Mouse (Mus musculus) ES-E14 (cell line): ENCODE measurements around the gene Mknk2. TPM values are rescaled to one million over a fixed set of nuclear protein-coding genes. Genes with fewer than 3 reads are reported as not detected.

ENCODE experiments used
- DNase-seq: peaks from one replicate; pipeline ENCODE4 v3.0.0-alpha.2; 2013; ENCODE audit warnings: low read depth, low spot score
- H3K27ac ChIP-seq: 2 replicates; pipeline ENCODE4 v1.5.1; 2012; ENCODE audit warnings: low read depth, mild to moderate bottlenecking, low read length, moderate library complexity, mixed read lengths; ENCODE audit not compliant: poor library complexity, insufficient read depth, severe bottlenecking
- H3K36me3 ChIP-seq: 2 replicates; pipeline ENCODE4 v1.6.1; 2012; ENCODE audit warnings: mild to moderate bottlenecking, low read length, moderate library complexity, mixed read lengths; ENCODE audit not compliant: control insufficient read depth, poor library complexity, insufficient read depth, severe bottlenecking
- H3K4me1 ChIP-seq, 2 experiments: fragments of 150-350 bp in 1 of 2; sonication (generic) in 1 of 2; 2 replicates each; pipeline ENCODE4 v1.6.1; 2012; ENCODE audit warnings: low read length in 2 of 2, mild to moderate bottlenecking in 1 of 2, mixed read lengths in 1 of 2; ENCODE audit not compliant: control insufficient read depth in 2 of 2, insufficient read depth in 2 of 2, poor library complexity in 1 of 2
- H3K4me3 ChIP-seq, 2 experiments: fragments of 150-350 bp in 1 of 2; sonication (generic) in 1 of 2; 2 replicates each; pipeline ENCODE4 v1.5.1; 2012; ENCODE audit warnings: low read length in 2 of 2, low read depth in 1 of 2, mild to moderate bottlenecking in 1 of 2, mixed read lengths in 1 of 2; ENCODE audit not compliant: insufficient read depth in 1 of 2, poor library complexity in 1 of 2, severe bottlenecking in 1 of 2
- H3K9ac ChIP-seq: 2 replicates; pipeline ENCODE4 v1.6.1; 2012; ENCODE audit warnings: low read depth, mild to moderate bottlenecking, low read length, mixed read lengths; ENCODE audit not compliant: poor library complexity, insufficient read depth, severe bottlenecking
- H3K9me3 ChIP-seq: fragments of 150-350 bp; sonication (generic); 2 replicates; pipeline ENCODE4 v1.6.1; 2012; ENCODE audit warnings: low read depth, mild to moderate bottlenecking, low read length; ENCODE audit not compliant: control insufficient read depth, insufficient read depth
- CHD2 ChIP-seq: IDR thresholded peaks from 2 replicates; pipeline ENCODE4 v1.6.1; 2014; ENCODE audit warnings: mild to moderate bottlenecking, low read depth, low read length, inconsistent platforms
- HCFC1 ChIP-seq: IDR thresholded peaks from 2 replicates; pipeline ENCODE4 v1.6.1; 2012; ENCODE audit warnings: low read length, inconsistent platforms, borderline replicate concordance; ENCODE audit not compliant: insufficient read depth
- MAFK ChIP-seq: IDR thresholded peaks from 2 replicates; pipeline ENCODE4 v1.6.1; 2014; ENCODE audit warnings: mild to moderate bottlenecking, low read depth, low read length, inconsistent platforms; ENCODE audit not compliant: insufficient read depth
- ZC3H11A ChIP-seq: IDR thresholded peaks from 2 replicates; pipeline ENCODE4 v1.6.1; 2012; ENCODE audit warnings: low read depth, mild to moderate bottlenecking, inconsistent platforms, low read length, borderline replicate concordance
- ZNF384 ChIP-seq: IDR thresholded peaks from 2 replicates; pipeline ENCODE4 v1.6.1; 2012; ENCODE audit warnings: low read depth, low read length, inconsistent platforms
- in situ Hi-C, 2 experiments: fragments of 600-800 bp; cut with MboI; formaldehyde crosslinking; loops; one replicate each; pipeline ENCODE4 v1.15.1; 2025; ENCODE audit warnings: low sequenced_read_pairs in 2 of 2, inconsistent platforms in 1 of 2; ENCODE audit not compliant: unreplicated experiment in 2 of 2
- total RNA-seq: library from RNA; depleted of rRNA; stranded (reverse); fragments of 300-350 nt; gene quantifications from 2 replicates; pipeline ENCODE4 v1.2.3, GENCODE M21; 2012

Mknk2 gene
- total RNA-seq, 1 experiment: 40.7 TPM

- Histone ChIP-seq H3K4me1 (peaks cover 4 to 23% of the 10 kb centered on the region in 2 experiments; a peak in 3 of 4 replicates), H3K4me3 (no peak overlapping the region), H3K36me3 (no peaks in the 10 kb centered on the region; the same call in 1 of the 2 replicates), H3K27ac (no peak overlapping the region), H3K9ac (no peak overlapping the region; the same call in 1 of the 2 replicates), H3K9me3 (no peaks in the 10 kb centered on the region)
- in situ Hi-C loops: no loop called here
- TF ChIP-seq HCFC1 (no peak), ZC3H11A (no peak)
- DNase-seq: no peak
Measured at GRCm38 (mm10) chr10:80696502-80697392, 18.8 kb upstream of the Mknk2 start.

- H3K27ac ChIP-seq: no peak overlapping the region; the same call in 1 of the 2 replicates
- TF ChIP-seq ZNF384: no peak
- TF ChIP-seq HCFC1: no peak
- TF ChIP-seq MAFK: no peak
- no peak for TF ChIP-seq CHD2
- TF ChIP-seq ZC3H11A: no peak
- in situ Hi-C loops: no loop called here
- no peak overlapping the region for H3K4me3 ChIP-seq
- H3K36me3 ChIP-seq: peaks cover 3% of the 10 kb centered on the region; the same call in 1 of the 2 replicates
- H3K9ac ChIP-seq: no peak overlapping the region; the same call in 1 of the 2 replicates
- peaks cover 4 to 28% of the 10 kb centered on the region in 2 experiments; a peak in 3 of 4 replicates for H3K4me1 ChIP-seq
- DNase-seq: no peak
- H3K9me3 ChIP-seq: no peaks in the 10 kb centered on the region
Measured at GRCm38 (mm10) chr10:80695801-80696501, 18.0 kb upstream of the Mknk2 start.

GRCm38 (mm10) chr10:80695186-80695585 is 17.3 kb upstream of the Mknk2 start:
- TF ChIP-seq ZC3H11A: no peak
- no peak for TF ChIP-seq ZNF384
- TF ChIP-seq MAFK: no peak
- TF ChIP-seq CHD2: no peak
- TF ChIP-seq HCFC1: no peak
- no peak for DNase-seq
- Histone ChIP-seq H3K36me3 (peaks cover 7% of the 10 kb centered on the region; the same call in 1 of the 2 replicates), H3K9me3 (no peaks in the 10 kb centered on the region), H3K4me3 (no peak overlapping the region), H3K9ac (no peak overlapping the region), H3K4me1 (peaks cover 4 to 29% of the 10 kb centered on the region in 2 experiments; a peak in 3 of 4 replicates), H3K27ac (peak overlapping the region; percentile 18; the same call in 1 of the 2 replicates)
- in situ Hi-C loops: no loop called here

- peaks cover 8% of the 10 kb centered on the region; the same call in 1 of the 2 replicates for H3K36me3 ChIP-seq
- no peak for DNase-seq
Measured at GRCm38 (mm10) chr10:80694159-80694938, 16.4 kb upstream of the Mknk2 start.

More at GRCm38 (mm10) chr10:80694159-80694938, 16.4 kb upstream of the Mknk2 start:
- TF ChIP-seq ZC3H11A (no peak), HCFC1 (no peak), CHD2 (no peak), ZNF384 (no peak), MAFK (no peak)
- Histone ChIP-seq H3K4me1 (peaks cover 4 to 27% of the 10 kb centered on the region in 2 experiments; a peak in 3 of 4 replicates), H3K27ac (no peak overlapping the region), H3K9me3 (no peaks in the 10 kb centered on the region), H3K9ac (no peak overlapping the region), H3K4me3 (no peak overlapping the region)
- in situ Hi-C loops: no loop called here
